Mouse (Mus musculus) NIH3T3 (cell line): Measurements from ENCODE around the gene C030005K15Rik.
"Not testable (repeated sequence)": the region's sequence is repeated elsewhere in the genome, so short reads cannot be mapped to it uniquely, and the experiment has no call there.

ENCODE experiments used
- DNase-seq: peaks from one replicate; pipeline ENCODE4 v3.0.0-alpha.2; 2012; ENCODE audit warnings: low read depth

C030005K15Rik gene

DNA sequence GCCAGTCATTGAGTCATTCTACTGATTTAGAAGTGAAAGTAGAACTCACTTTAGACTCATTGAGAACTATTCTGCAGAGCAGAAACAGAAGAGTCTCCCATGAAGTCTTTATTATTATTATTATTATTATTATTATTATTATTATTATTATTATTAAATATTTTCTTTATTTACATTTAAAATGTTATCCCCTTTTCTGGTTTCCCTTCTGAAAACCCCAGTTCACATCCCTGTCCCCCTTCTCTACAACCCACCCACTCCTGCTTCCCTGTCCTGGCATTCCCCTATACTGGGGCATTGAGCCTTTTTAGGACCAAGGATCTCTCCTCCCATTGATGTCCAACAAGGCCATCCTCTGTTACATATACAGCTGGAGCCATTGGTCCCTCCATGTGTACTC is at the start of gene C030005K15Rik:
C030005K15Rik (minus strand) TSS at position 101 of the 400 bp plus-strand sequence.
- DNase-seq, result not testable (repeated sequence)

DNA sequence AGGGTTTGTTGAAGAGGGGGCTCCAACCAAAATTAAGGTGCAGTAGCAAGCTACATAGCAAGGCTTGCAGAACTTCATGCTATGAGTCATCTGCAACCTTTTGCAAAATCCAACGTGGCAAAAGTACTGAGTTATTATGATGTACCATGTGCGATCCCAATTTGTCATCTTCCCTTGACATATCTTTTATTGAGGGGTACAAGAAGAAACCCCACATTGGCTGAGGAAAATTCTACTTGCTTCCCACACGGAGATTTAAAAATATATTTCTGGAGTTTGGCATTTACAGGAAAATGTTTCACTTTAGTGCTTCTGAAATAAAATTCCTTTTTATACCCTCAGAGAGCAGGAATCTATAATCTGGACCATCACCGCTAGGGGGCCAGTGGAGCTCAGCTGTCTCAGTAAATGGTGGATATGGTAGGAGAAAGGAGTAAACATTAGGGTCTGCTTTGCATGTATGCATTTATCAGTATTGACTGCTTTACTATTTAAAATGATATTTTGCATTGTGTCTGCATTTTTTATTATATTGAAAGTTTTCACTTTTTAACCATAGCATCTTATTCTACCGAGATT is 41.7 kb upstream of the C030005K15Rik start:
- peak; percentile 67 for DNase-seq

GRCm38 (mm10) chr10:97753821-97754220 is 27.3 kb upstream of the C030005K15Rik start:
- no peak for DNase-seq

DNA sequence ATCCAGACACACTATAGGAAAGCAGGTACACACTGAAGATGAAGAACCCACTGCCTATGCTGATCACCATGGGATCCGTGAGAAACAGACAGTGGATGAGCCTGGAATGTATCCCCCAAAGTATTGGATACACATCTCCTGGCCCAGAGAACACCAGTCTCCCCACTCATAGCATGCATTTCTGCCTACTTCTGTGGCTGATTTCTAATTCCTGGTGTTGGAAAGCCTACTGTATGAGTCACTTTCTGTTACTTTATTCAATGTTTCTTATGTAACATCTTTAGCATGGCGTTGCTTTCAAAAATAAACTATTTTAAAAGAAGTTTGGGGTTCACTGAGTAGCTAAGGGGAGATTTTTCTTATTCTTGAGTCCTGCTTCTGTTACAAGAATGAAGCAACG is 20.7 kb upstream of the C030005K15Rik start:
- peak; percentile 23 for DNase-seq

- DNase-seq, result peak; percentile 54
Observed at GRCm38 (mm10) chr10:97725929-97726328, 626 bp downstream of the C030005K15Rik start.

DNA sequence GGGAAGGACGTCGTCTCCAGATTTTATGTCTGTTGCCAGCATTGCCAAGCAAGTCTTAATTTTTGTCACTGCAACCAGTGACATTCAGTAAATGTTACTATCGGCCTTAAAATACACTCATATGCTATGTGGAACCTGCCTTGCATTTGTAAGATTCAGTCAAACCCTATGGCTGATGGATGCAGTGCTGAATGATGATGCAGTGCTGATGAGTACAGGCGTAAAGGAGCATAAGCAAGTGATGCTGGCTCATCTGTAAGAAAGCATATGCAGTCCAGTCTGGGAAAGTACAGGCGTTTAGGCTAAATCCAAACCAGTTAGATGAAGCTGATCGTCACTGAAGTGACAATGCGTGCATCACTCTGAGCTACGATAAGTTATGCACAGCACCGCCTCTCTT is 3.8 kb downstream of the C030005K15Rik start:
- DNase-seq, result no peak

DNA sequence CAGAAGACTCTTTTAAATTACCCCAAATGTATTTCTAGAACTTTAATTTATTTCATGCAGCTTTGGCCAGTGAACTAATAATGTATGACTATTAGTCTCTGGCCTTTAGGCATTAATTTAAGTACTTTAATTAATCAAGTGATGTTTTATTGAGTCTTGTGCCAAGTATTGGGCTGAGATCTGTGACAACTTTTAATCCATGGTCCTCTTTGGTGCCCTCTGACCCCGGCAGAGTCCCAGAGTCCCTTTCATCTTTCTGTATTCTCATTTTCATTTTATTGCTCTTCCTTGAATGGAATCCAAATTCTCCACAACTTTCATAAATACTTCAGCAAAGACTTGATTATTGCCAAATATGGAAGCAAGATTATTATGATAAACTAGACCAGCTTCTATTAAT is 5.9 kb downstream of the C030005K15Rik start:
- DNase-seq, result no peak

DNA sequence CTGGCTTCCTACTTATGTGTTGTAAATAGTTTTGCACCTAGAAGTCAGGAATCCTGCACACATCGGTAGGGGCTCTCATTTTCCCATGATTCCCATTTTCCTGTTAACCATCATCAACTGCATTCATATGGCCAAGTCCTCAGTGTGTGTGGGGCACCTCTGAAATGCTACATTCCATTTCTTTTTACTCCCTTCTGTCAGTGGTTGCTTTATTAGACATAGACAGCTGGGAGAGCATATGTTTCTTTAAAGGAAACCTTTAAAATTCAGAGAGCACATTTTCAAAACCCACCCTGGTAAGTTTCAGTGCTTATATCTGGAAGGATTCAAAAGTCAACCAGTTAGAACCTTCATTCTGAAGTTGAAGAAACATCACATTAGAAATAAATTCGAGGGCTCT is 8.5 kb downstream of the C030005K15Rik start:
- no peak for DNase-seq

DNA sequence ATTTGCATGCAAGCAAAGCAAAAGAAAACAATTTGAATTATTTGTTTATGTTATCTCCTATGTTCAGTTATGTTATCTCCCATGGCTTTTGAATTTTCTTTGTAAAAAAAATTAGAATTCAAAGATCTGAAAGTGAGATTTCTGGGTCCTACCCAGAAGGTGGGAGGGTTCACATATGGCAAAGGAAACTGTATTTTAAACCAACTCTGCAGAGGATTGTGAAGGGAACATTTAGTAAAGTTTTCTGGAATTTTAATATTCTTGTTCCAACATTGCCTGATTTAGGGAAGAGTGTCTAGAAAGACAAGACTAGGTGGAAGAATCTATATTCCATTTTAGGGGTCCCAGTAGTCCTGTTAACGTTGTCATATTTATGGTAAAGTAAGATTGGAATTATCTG is 9.3 kb downstream of the C030005K15Rik start:
- DNase-seq, result no peak

DNA sequence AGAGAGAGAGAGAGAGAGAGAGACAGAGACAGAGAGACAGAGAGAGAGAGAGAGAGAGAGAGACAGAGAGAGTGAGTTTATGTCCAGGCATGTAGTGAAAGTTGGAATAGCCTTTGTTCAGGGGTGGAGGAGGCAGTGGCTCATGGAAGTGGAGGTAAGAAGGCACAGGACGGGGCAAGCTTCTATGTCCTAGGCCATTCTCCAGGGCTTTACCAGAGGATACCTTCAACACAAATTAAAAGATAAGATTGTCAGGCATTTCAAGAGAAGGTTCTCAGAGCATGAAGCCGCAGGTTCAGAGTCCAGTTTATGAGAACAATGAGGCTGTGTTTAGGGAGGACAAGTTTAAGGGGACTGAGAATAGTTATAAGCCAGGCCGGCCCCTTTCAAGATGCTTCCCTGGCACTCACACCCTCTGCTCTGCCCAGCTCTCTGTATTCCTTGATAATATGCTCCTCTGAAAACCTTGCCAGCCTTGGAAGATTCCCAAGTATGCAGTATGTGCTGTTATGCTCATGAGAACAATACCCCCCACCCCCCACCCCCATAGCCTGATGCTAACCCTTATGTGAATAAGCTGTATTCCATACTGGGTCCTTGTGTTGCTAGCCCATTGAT is 11.2 kb downstream of the C030005K15Rik start:
- DNase-seq, result peak; percentile 22

GRCm38 (mm10) chr10:97714584-97714983 is 12.0 kb downstream of the C030005K15Rik start:
- no peak for DNase-seq

- DNase-seq, result peak; percentile 89
Observed at GRCm38 (mm10) chr10:97712687-97713086, 13.9 kb downstream of the C030005K15Rik start.

DNA sequence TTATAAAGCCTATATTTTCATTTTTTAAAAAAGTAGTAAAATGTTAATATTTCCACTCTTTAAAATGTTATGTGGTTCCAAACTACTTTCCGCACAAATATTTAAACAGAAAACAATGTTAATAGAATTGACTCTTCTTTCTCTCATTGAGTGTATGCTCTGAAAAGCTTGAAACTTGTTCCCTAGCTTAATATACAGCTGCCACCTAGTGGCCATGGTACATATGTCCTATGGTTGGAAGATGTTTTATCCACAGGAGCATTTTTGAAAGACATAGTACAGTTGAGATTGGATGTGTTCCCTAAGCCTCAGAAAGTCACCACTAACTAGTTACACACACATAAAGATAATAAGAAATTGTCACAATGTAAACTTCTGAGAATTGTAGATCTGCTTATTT is 22.0 kb downstream of the C030005K15Rik start:
- DNase-seq, result peak; percentile 87

DNA sequence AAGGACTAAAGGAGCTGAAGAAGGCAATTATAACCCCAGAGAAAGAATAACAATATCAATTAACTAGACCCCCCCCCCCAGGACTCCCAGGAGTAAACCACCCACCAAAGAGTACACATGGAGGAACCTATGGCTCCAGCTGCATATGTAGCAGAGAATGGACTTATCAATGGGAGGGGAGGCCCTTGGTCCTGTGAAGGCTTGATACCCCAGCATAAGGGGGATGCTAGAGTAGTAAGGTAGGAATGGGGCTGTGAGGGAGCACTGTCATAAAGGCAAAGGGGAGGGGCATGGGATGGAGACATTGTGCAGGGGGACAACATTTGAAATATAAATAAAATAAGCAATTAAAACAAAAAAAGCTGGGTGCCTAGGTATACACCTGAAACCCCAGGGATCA is 24.2 kb downstream of the C030005K15Rik start:
- DNase-seq, result no peak

DNA sequence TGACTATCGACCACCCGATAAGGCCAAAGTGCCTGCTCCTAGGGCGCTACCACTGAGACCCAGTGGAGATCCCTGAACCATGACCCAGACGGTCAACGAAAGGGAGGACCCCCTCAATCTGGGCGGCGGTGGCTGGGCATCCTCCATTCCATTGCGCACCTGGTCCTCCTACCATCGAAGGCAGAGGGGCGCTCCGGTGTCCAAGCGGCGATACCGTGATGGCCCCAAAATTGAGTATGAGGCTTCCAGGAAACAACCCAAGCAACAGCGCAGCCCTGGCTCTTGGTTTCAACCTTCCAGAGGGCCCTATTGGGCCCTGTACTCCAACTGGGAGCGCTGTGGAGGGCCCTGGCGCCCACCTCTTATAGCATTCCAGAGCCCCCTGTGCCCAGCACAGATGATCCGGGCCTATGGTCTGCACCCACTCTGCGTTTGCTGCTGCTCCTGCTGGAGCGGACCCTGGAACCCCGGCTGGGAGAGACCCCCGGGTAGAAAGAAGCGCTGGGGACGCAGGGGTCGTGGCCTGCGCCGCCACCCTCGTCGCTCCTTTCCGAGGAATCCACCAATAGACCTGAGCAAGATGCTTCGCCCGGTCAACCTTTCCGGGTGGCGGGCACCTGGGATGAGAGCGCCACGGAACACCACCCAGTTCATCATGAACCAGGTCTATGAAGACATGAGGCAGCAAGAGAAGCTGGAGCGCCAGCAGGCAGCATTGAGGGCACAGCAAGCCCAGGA is 33.0 kb downstream of the C030005K15Rik start:
- no peak for DNase-seq

- no peak for DNase-seq
Observed at GRCm38 (mm10) chr10:97692913-97693312, 33.6 kb downstream of the C030005K15Rik start, which contains the start of gene Ccer1. Gene Ccer1, plus strand, starts transcription at chr10:97693059.

DNA sequence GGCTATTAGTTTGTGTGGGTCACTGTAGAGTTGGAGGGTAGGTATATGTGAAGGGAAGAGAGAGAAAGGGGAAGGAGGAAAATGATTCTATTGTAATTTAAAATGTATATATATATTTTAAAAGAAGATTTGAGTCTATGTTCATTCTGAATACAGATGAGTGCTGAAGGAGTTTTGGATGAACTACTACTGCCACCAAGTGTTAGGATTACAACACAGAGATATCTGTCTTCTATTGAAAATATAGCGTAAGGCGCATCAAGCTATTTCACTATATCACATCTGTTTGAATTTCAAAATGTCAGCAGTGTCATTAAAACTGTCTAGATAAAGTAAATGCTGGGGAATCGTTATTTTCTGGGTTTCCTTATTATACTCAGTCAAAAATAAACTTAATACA is 37.1 kb downstream of the C030005K15Rik start:
- DNase-seq, result peak; percentile 74

- peak; percentile 48 for DNase-seq
Observed at GRCm38 (mm10) chr10:97687198-97687597, 39.4 kb downstream of the C030005K15Rik start.

DNA sequence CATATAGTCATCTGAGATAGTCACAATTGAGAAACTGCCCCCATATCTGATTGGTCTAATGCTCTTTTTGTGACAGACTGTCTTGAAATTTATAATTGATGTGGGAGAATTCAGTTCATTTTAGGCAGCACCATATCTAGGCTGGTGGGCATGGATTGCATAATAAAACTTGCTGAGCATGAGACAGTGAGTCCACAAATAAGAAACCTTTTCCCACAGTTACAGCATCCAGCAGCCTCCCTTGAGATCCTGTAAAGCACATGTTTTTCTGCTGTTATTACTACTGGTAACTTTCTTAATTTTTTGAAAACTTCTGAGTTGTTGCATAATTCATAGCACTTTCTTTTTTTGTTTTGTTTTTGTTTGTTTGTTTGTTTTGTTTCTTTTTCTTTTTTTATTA is 43.6 kb downstream of the C030005K15Rik start:
- no peak for DNase-seq
